Comparison of ENCODE assay signal across 8 mouse cellular contexts in the genomic region with DNA sequence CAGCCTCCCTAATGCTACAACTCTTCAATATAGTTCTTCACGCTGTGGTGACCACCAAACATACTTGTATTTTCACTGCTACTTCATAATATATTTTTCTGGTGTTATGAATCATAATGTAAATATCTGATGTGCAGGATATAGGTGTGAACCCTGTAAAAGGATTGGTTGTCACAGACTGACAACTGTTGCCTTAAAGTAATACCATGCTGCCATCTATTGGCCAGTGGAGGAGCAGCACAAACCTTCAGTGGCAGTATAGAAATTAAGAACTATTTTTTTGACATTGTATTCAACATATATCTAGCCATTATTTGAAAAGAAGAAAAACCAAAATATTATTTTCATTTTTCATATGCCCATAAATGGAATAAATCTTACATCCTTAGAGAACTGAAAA. TPM values are rescaled to one million over a fixed set of nuclear protein-coding genes. Genes with fewer than 3 reads are reported as not detected.
DNase-seq lines count a peak whose midpoint lies in the region; ATAC-seq lines count a peak whose summit lies in the region.

No protein-coding gene starts in this region.

- no peak overlapping the region for H3K4me2 ChIP-seq in limb, embryonic 11.5 days (ENCODE audit: low read depth, severe bottlenecking)
- no peak overlapping the region for H3K4me2 ChIP-seq in midbrain, embryonic 15.5 days

- no peak for ATAC-seq in limb, embryonic 11.5 days (ENCODE audit: insufficient number of reproducible peaks, low FRiP score, low TSS enrichment, low read depth)
- no peak for ATAC-seq in midbrain, embryonic 15.5 days (replicated peaks)

- WGBS in limb, embryonic 11.5 days = 94% methylated on average over 1 of the region's 1 CpGs
- WGBS in midbrain, embryonic 15.5 days = 91% methylated on average over 1 of the region's 1 CpGs

- no peaks in the 10 kb centered on the region for H3K4me1 ChIP-seq in limb, embryonic 11.5 days (ENCODE audit: control insufficient read depth, insufficient read depth, low read length)
- H3K4me1 ChIP-seq in midbrain, embryonic 15.5 days = no peaks in the 10 kb centered on the region

- H3K36me3 ChIP-seq in limb, embryonic 11.5 days (ENCODE audit: control insufficient read depth, insufficient read depth, low read length) = peaks cover 6% of the 10 kb centered on the region; the same call in 1 of the 2 replicates
- H3K36me3 ChIP-seq in midbrain, embryonic 15.5 days (replicated peaks) = peaks cover 32% of the 10 kb centered on the region; the same call in 1 of the 2 replicates

- H3K27ac ChIP-seq in limb, embryonic 11.5 days (replicated peaks; ENCODE audit: low read depth, low read length) = no peak overlapping the region
- H3K27ac ChIP-seq in midbrain, embryonic 15.5 days = no peak overlapping the region

- H3K27me3 ChIP-seq in limb, embryonic 11.5 days (ENCODE audit: control insufficient read depth, insufficient read depth, low read length) = no peaks in the 10 kb centered on the region
- no peaks in the 10 kb centered on the region for H3K27me3 ChIP-seq in midbrain, embryonic 15.5 days (replicated peaks)

- H3K9ac ChIP-seq in limb, embryonic 11.5 days (ENCODE audit: low read length) = no peak overlapping the region
- H3K9ac ChIP-seq in midbrain, embryonic 15.5 days = no peak overlapping the region

- peak; percentile 11 to 29 for DNase-seq in left cerebral cortex, postnatal 10 days (ENCODE audit: extremely low spot score in 1 of 2, low spot score in 2 of 2)
- DNase-seq in left cerebral cortex, postnatal 36 days (ENCODE audit: low spot score in 2 of 2) = no peak
- DNase-seq in MEL-GATA-1-ER (ENCODE audit: extremely low read depth, low read depth) = peak; percentile 33
- DNase-seq in cerebellum, adult 11-12 months = peak; percentile 14
- peak; percentile 51 for DNase-seq in heart, postnatal 4 days
- DNase-seq in limb, embryonic 11.5 days (ENCODE audit: low spot score) = peak; percentile 39
- peak; percentile 57 to 72 for DNase-seq in right cerebral cortex, adult 2 months (ENCODE audit: low spot score in 2 of 2)

- no peak overlapping the region for H3K4me3 ChIP-seq in limb, embryonic 11.5 days (ENCODE audit: low read depth, low read length)
- no peak overlapping the region for H3K4me3 ChIP-seq in midbrain, embryonic 15.5 days

- no peaks in the 10 kb centered on the region for H3K9me3 ChIP-seq in limb, embryonic 11.5 days (ENCODE audit: control insufficient read depth, low read length)
- H3K9me3 ChIP-seq in midbrain, embryonic 15.5 days = no peaks in the 10 kb centered on the region

- intact Hi-C loops in left cerebral cortex, postnatal 10 days (cut with DNase I) = no loop called here
- intact Hi-C loops in left cerebral cortex, postnatal 36 days (cut with DNase I) = loop anchor here (5.0 kb wide), 2 partner anchors 85 to 140 kb away; no protein-coding TSS in a partner anchor

RNA-seq across cellular contexts. Expression of gene Ino80, which starts 40.5 kb away (rescaled TPM):
- total RNA-seq in left cerebral cortex, postnatal 10 days (2021) = 10 to 100 TPM; 20.7 to 21.0 TPM
- 10 to 100 TPM; 19.8 to 23.3 TPM for total RNA-seq in left cerebral cortex, postnatal 36 days (2021)
- total RNA-seq in heart, postnatal 4 days (2021) = 10 to 100 TPM; 15.5 to 16.8 TPM
- polyA plus RNA-seq in limb, embryonic 11.5 days (2014; fragmentation: Nextera tagmentation; extraction: Ambion mirVana) = 5.2 TPM in 2 replicates
- polyA plus RNA-seq in midbrain, embryonic 15.5 days (2015; fragmentation: Nextera tagmentation; extraction: Ambion mirVana) = 3.1 and 3.3 TPM in 2 replicates

Comparison
In these comparisons a context has a peak if more than half of its experiments do, and no peak if none do; other contexts are left out.
1. DNase-seq: peak in left cerebral cortex, postnatal 10 days (2 of 2), MEL-GATA-1-ER (single experiment), cerebellum, adult 11-12 months (single experiment), heart, postnatal 4 days (single experiment), limb, embryonic 11.5 days (single experiment) and right cerebral cortex, adult 2 months (2 of 2); none in left cerebral cortex, postnatal 36 days (0 of 2).